Mouse (Mus musculus) bone marrow, adult 2 months (tissue): ENCODE measurements around the gene Ehd4. TPM values are rescaled to one million over a fixed set of nuclear protein-coding genes. Genes with fewer than 3 reads are reported as not detected.

ENCODE experiments used
- H3K27ac ChIP-seq: fragments of 200-500 bp; 2 replicates; pipeline ENCODE4 v1.5.1; 2012; ENCODE audit warnings: low read depth, mild to moderate bottlenecking, control low read depth, inconsistent platforms, low read length; ENCODE audit not compliant: control insufficient read depth, poor library complexity, insufficient read depth
- H3K4me1 ChIP-seq: fragments of 200-500 bp; 2 replicates; pipeline ENCODE4 v1.6.1; 2011; ENCODE audit warnings: low read length; ENCODE audit not compliant: control insufficient read depth, insufficient read depth
- H3K4me3 ChIP-seq: fragments of 200-500 bp; replicated peaks from 2 replicates; pipeline ENCODE3; 2011; ENCODE audit warnings: mild to moderate bottlenecking, low read depth, low read length, control low read depth; ENCODE audit not compliant: control insufficient read depth
- CTCF ChIP-seq: fragments of 200-500 bp; IDR thresholded peaks from 2 replicates; pipeline ENCODE4 v1.5.1; 2011; ENCODE audit warnings: low read length, control low read depth; ENCODE audit not compliant: control insufficient read depth, insufficient read depth
- POLR2A ChIP-seq: fragments of 200-500 bp; IDR thresholded peaks from 2 replicates; pipeline ENCODE4 v1.6.1; 2011; ENCODE audit warnings: low read depth, mild to moderate bottlenecking, control low read depth, low read length, borderline replicate concordance; ENCODE audit not compliant: control insufficient read depth
- whole genome bisulfite sequencing: fragments of 180-500 bp; shearing (Covaris S2); methylation state at CpG from one replicate; pipeline ENCODE4 v1.1.7; 2018; 5-methylcytosine and 5-hydroxymethylcytosine counted together
- polyA plus RNA-seq: library from polyadenylated mRNA; stranded (reverse); fragments of >200 nt; gene quantifications from 2 replicates; pipeline ENCODE4 v1.2.4, GENCODE M21; 2011; ENCODE audit warnings: low replicate concordance; ENCODE audit not compliant: missing spikeins, insufficient read depth, insufficient read length

Gene Ehd4
- polyA plus RNA-seq, 1 experiment = 23.7 TPM

- WGBS = 1% methylated on average over 38 of the region's 38 CpGs
- peak overlapping the region; percentile 83 for H3K4me3 ChIP-seq
- no peaks in the 10 kb centered on the region; the same call in 1 of the 2 replicates for H3K4me1 ChIP-seq
- TF ChIP-seq POLR2A (peak; percentile 50; the same call in 1 of the 2 replicates), CTCF (no peak)
- H3K27ac ChIP-seq = peak overlapping the region; percentile 89
Measured at GRCm38 (mm10) chr2:120153586-120154360, 633 bp downstream of the Ehd4 start.

- H3K4me1 ChIP-seq = no peaks in the 10 kb centered on the region; the same call in 1 of the 2 replicates
- whole genome bisulfite sequencing = 71% methylated on average over 3 of the region's 3 CpGs
- no peak overlapping the region for H3K4me3 ChIP-seq
- no peak overlapping the region for H3K27ac ChIP-seq
- TF ChIP-seq POLR2A = no peak
- no peak for TF ChIP-seq CTCF
Measured at GRCm38 (mm10) chr2:120150571-120150970, 3.8 kb downstream of the Ehd4 start.

- Histone ChIP-seq H3K27ac (no peak overlapping the region), H3K4me1 (no peaks in the 10 kb centered on the region; the same call in 1 of the 2 replicates), H3K4me3 (no peak overlapping the region)
- WGBS = 85% methylated on average over 7 of the region's 7 CpGs
- TF ChIP-seq POLR2A (no peak), CTCF (no peak)
Measured at GRCm38 (mm10) chr2:120149634-120150033, 4.8 kb downstream of the Ehd4 start.

- TF ChIP-seq CTCF (no peak), POLR2A (no peak)
Measured at GRCm38 (mm10) chr2:120147999-120148398, 6.4 kb downstream of the Ehd4 start.

GRCm38 (mm10) chr2:120147364-120147763 lies 7.0 kb downstream of the Ehd4 start:
- H3K4me3 ChIP-seq = no peak overlapping the region
- no peak overlapping the region for H3K27ac ChIP-seq
- TF ChIP-seq CTCF (no peak), POLR2A (no peak)
- 59% methylated on average over 2 of the region's 2 CpGs for WGBS
- H3K4me1 ChIP-seq = no peaks in the 10 kb centered on the region

More at GRCm38 (mm10) chr2:120147999-120148398, 6.4 kb downstream of the Ehd4 start:
- WGBS = 83% methylated on average over 3 of the region's 3 CpGs
- Histone ChIP-seq H3K27ac (no peak overlapping the region), H3K4me1 (no peaks in the 10 kb centered on the region; the same call in 1 of the 2 replicates), H3K4me3 (no peak overlapping the region)

GRCm38 (mm10) chr2:120146543-120146942 lies 7.9 kb downstream of the Ehd4 start:
- H3K4me3 ChIP-seq = no peak overlapping the region
- TF ChIP-seq POLR2A = no peak
- TF ChIP-seq CTCF = no peak
- WGBS = 81% methylated on average over 2 of the region's 2 CpGs
- no peak overlapping the region for H3K27ac ChIP-seq
- no peaks in the 10 kb centered on the region for H3K4me1 ChIP-seq

GRCm38 (mm10) chr2:120144390-120144789 lies 10.0 kb downstream of the Ehd4 start:
- Histone ChIP-seq H3K27ac (no peak overlapping the region), H3K4me3 (no peak overlapping the region), H3K4me1 (no peaks in the 10 kb centered on the region)
- WGBS = 83% methylated on average over 4 of the region's 4 CpGs
- TF ChIP-seq POLR2A (no peak), CTCF (no peak)

GRCm38 (mm10) chr2:120142336-120142735 lies 12.1 kb downstream of the Ehd4 start:
- H3K4me1 ChIP-seq = no peaks in the 10 kb centered on the region
- no peak overlapping the region for H3K27ac ChIP-seq
- 83% methylated on average over 5 of the region's 5 CpGs for WGBS
- H3K4me3 ChIP-seq = no peak overlapping the region
- TF ChIP-seq CTCF (no peak), POLR2A (no peak)
